Mouse (Mus musculus): ENCODE measurements around the gene Fbxl14. TPM values are rescaled to one million over a fixed set of nuclear protein-coding genes. Genes with fewer than 3 reads are reported as not detected.
A peak's percentile ranks its signal among the peaks of the same experiment; 100 is the strongest.
"Not testable (repeated sequence)": the region's sequence is repeated elsewhere in the genome, so short reads cannot be mapped to it uniquely, and the experiment has no call there.

Fbxl14 gene
- polyA plus RNA-seq (2017; shearing (Covaris generic)), result 10 to 100 TPM; 13.2 to 15.8 TPM

- ATAC-seq, result peak; percentile 55
These were observed at the start of gene Fbxl14 for GRCm38 (mm10) chr6:119479343-119479875. Gene Fbxl14, plus strand, starts transcription at chr6:119479668.

- no peak for ATAC-seq
These were observed 49.0 kb upstream of the Fbxl14 start for GRCm38 (mm10) chr6:119430508-119430907.

GRCm38 (mm10) chr6:119431751-119432324, 47.6 kb upstream of the Fbxl14 start:
- ATAC-seq, result no peak

GRCm38 (mm10) chr6:119434394-119434793, 45.1 kb upstream of the Fbxl14 start:
- no peak for ATAC-seq

- ATAC-seq, result no peak
These were observed 41.3 kb upstream of the Fbxl14 start for GRCm38 (mm10) chr6:119437894-119438761.

GRCm38 (mm10) chr6:119442729-119443128, 36.7 kb upstream of the Fbxl14 start:
- ATAC-seq, result not testable (repeated sequence)

- peak; percentile 64 for ATAC-seq
These were observed 35.5 kb upstream of the Fbxl14 start for GRCm38 (mm10) chr6:119443742-119444645.

GRCm38 (mm10) chr6:119445671-119446607, 33.5 kb upstream of the Fbxl14 start:
- no peak for ATAC-seq

GRCm38 (mm10) chr6:119448321-119449059, 31.0 kb upstream of the Fbxl14 start:
- no peak for ATAC-seq

- peak; percentile 26 for ATAC-seq
These were observed 30.4 kb upstream of the Fbxl14 start for GRCm38 (mm10) chr6:119449060-119449499.

GRCm38 (mm10) chr6:119450965-119451943, 28.2 kb upstream of the Fbxl14 start:
- no peak for ATAC-seq

GRCm38 (mm10) chr6:119451981-119452499, 27.4 kb upstream of the Fbxl14 start:
- ATAC-seq, result no peak

GRCm38 (mm10) chr6:119458166-119458565, 21.3 kb upstream of the Fbxl14 start:
- no peak for ATAC-seq

GRCm38 (mm10) chr6:119459041-119459440, 20.4 kb upstream of the Fbxl14 start:
- ATAC-seq, result no peak

- no peak for ATAC-seq
These were observed 19.1 kb upstream of the Fbxl14 start for GRCm38 (mm10) chr6:119460391-119460790.

GRCm38 (mm10) chr6:119466161-119466560, 13.3 kb upstream of the Fbxl14 start:
- ATAC-seq, result no peak

- ATAC-seq, result no peak
These were observed 12.3 kb upstream of the Fbxl14 start for GRCm38 (mm10) chr6:119466921-119467784.

GRCm38 (mm10) chr6:119467785-119468059, 11.7 kb upstream of the Fbxl14 start:
- ATAC-seq, result no peak

All from activated CD4-positive, CD25-positive, alpha-beta regulatory T cell, adult 4 months (primary cell).